Mouse (Mus musculus): ENCODE data around the gene Bloc1s3.

DNA sequence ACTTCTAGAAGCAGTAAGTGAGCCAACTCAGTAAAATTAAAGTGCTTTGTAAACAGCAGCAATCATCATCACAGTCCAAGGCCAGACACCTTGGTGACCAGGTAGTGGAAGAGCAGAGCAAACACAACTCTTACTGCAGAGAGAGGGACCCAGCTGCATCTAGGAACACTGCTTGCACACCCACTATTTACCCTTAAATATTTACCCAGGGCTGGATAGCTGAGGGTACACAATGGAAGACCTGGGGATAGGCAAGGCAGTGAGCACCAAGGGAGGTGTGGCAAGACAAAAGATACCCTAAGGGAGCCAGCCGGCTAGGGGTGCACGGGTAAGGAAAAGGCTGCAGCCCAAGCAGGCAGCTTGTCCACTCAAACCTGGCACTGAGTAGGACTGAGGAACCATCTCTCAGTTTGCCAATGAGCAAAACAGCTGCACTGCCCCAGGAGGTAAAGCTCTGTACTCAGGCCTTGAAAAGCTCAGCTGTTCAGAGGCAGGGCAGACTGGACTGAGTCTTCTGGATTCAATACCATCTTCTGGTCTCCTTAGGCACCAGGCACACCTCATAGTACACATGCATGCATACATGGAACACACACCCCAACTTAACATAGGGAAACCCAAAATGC is 39.3 kb upstream of the Bloc1s3 start:
- TF ChIP-seq CTCF (conservative IDR thresholded peaks at IDR 0.05; ENCODE audit: low read length) = no peak
- no peak for TF ChIP-seq POU5F1 (IDR thresholded peaks at IDR 0.05; ENCODE audit: borderline replicate concordance, low read length)

Data from E14TG2a.4 (cell line).